Mouse (Mus musculus) intestine, postnatal 0 days (tissue): ENCODE results near the gene Rptor. TPM values are rescaled to one million over a fixed set of nuclear protein-coding genes. Genes with fewer than 3 reads are reported as not detected.

Experiments used
- ATAC-seq: fragments of 200-750 bp; cut with Nextera tagmentation; 2 replicates; pipeline ENCODE4 v1.8.0; 2017; ENCODE audit warnings: mild to moderate bottlenecking, moderate TSS enrichment, moderate library complexity
- H3K27ac ChIP-seq: fragments of 300-500 bp; sonication (generic); 2 replicates; pipeline ENCODE4 v1.5.1; 2014; ENCODE audit warnings: mild to moderate bottlenecking, low read depth, low read length, moderate library complexity
- H3K27me3 ChIP-seq: fragments of 300-500 bp; sonication (generic); replicated peaks from 2 replicates; pipeline ENCODE4 v1.6.1; 2014; ENCODE audit warnings: low read length, mixed read lengths; ENCODE audit not compliant: control insufficient read depth, insufficient read depth
- H3K36me3 ChIP-seq: fragments of 300-500 bp; sonication (generic); 2 replicates; pipeline ENCODE4 v1.6.1; 2014; ENCODE audit warnings: mild to moderate bottlenecking, moderate library complexity; ENCODE audit not compliant: control insufficient read depth, insufficient read depth
- H3K4me1 ChIP-seq: fragments of 300-500 bp; sonication (generic); replicated peaks from 2 replicates; pipeline ENCODE4 v1.6.1; 2014; ENCODE audit warnings: antibody characterized with exemption, low read length, mixed read lengths; ENCODE audit not compliant: control insufficient read depth, insufficient read depth
- H3K4me2 ChIP-seq: fragments of 300-500 bp; sonication (generic); replicated peaks from 2 replicates; pipeline ENCODE4 v1.6.1; 2014; ENCODE audit warnings: low read depth, mild to moderate bottlenecking, moderate library complexity
- H3K4me3 ChIP-seq: fragments of 300-500 bp; sonication (generic); 2 replicates; pipeline ENCODE4 v1.5.1; 2014; ENCODE audit warnings: low read depth, low read length
- H3K9ac ChIP-seq: fragments of 300-500 bp; sonication (generic); 2 replicates; pipeline ENCODE4 v1.6.1; 2014; ENCODE audit warnings: mild to moderate bottlenecking, low read depth, low read length
- H3K9me3 ChIP-seq: fragments of 300-500 bp; sonication (generic); 2 replicates; pipeline ENCODE4 v1.6.1; 2016; ENCODE audit warnings: mixed run types; ENCODE audit not compliant: control insufficient read depth
- CTCF ChIP-seq: sonication (generic); IDR thresholded peaks from 2 replicates; pipeline ENCODE4 v1.5.1; 2016; ENCODE audit warnings: low read depth, mild to moderate bottlenecking, control low read depth, antibody characterized with exemption, moderate library complexity
- WGBS: fragments of 180-500 bp; shearing (Covaris S2); extraction: QIAGEN DNeasy Blood & Tissue Kit; methylation state at CpG from one replicate; pipeline ENCODE4 v1.1.7; 2014; 5-methylcytosine and 5-hydroxymethylcytosine counted together
- polyA plus RNA-seq: library from polyadenylated mRNA; unstranded; fragments of >200 nt; fragmentation: Nextera tagmentation; extraction: Ambion mirVana; gene quantifications from 2 replicates; pipeline ENCODE4 v1.2.1, GENCODE M21; 2015

Rptor gene
- polyA plus RNA-seq, 1 experiment from 2014 or later, result 5.1 TPM

DNA sequence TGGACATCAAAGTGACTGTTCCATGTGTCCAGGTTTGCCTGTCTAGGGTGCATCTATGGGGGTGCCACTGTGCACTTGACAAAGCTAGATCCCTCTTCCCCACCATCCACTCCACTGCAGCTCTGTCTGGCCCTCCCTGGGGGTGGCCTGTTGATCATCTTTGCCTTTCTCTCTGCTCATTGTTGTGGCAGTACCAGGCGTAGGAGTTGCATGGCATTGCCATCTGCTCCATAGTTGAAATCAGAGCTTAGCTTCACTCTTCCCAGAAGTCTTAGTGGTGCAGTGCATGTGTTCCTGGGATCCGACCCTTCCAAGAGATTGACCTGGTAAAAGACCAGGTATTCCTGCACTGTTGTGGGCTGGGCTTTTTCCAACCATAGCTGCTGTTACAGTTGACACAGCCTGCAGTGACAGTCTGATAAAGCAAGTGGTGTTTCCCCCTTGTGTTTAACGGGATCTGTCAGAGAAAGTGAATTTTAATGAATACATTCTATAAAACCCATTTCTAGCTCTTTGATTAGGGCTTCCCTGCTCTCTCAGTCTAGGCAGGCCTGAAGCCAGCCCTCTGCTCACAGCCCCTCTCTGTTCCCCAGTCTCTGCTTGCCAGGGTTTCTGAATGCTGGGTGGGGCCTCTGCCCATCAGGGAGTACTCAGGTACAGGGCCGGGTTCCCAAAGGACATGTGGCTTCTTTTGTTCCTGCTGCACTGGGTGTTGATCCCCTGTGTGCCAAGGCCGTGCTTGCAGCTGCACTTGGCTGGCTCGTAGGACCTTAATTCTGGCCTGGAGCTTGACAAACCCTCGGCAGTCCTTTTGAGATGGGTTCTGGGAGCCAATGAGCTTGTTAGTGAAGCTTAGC, 136.5 kb downstream of the Rptor start:
- no peak for ATAC-seq
- Histone ChIP-seq H3K4me1 (no peaks in the 10 kb centered on the region), H3K4me2 (no peak overlapping the region), H3K36me3 (peaks cover 4% of the 10 kb centered on the region; the same call in 1 of the 2 replicates), H3K9me3 (no peaks in the 10 kb centered on the region), H3K27me3 (no peaks in the 10 kb centered on the region), H3K9ac (no peak overlapping the region), H3K4me3 (no peak overlapping the region), H3K27ac (no peak overlapping the region)
- no peak for TF ChIP-seq CTCF
- WGBS, result 79% methylated on average over 7 of the region's 7 CpGs

DNA sequence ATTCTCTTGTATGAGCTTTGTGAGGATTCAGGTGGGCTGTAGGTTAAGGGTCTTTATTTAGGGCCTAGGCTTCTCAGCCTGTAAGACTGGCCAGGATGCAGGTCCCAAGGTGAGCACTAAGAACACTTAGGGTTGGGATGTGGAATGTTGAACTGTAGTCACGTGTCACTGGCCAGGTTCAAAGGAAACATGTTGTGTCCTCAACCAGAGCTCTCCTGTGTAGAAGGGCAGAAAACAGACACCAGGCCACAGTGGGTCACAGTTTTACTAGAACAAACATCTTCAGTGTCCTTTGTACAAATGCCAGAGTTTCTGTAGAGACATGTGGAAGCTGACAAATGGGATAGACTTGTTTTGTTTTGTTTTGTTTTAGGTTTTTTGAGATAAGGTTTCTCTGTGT, 138.7 kb downstream of the Rptor start:
- H3K27me3 ChIP-seq, result no peaks in the 10 kb centered on the region
- 70% methylated on average over 1 of the region's 1 CpGs for WGBS
- H3K4me3 ChIP-seq, result no peak overlapping the region
- H3K27ac ChIP-seq, result no peak overlapping the region
- no peak overlapping the region for H3K4me2 ChIP-seq
- no peaks in the 10 kb centered on the region for H3K9me3 ChIP-seq
- no peak overlapping the region for H3K9ac ChIP-seq
- H3K4me1 ChIP-seq, result no peaks in the 10 kb centered on the region
- no peak for ATAC-seq
- TF ChIP-seq CTCF, result no peak
- H3K36me3 ChIP-seq, result peaks cover 4% of the 10 kb centered on the region; the same call in 1 of the 2 replicates

DNA sequence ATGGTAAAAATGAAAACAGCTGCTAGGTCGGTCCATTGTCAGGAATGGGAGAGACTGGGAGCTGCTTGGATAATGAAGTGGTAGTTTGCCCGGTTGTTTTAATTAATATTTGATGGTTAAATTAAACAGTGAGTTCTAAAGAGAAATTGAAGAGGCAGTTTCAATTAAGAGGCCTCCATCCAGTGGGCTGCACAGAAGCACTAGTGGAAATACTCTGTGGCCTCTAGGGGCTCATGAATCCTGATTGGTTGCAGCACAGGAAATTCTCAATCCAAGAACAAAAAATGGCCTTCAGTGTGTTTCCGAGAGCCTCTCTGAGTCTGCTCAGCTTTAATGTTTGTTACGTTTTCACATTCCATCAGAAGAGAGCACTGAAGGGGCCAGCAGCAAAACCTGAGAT, 141.7 kb downstream of the Rptor start:
- WGBS, result 73% methylated on average over 4 of the region's 4 CpGs

DNA sequence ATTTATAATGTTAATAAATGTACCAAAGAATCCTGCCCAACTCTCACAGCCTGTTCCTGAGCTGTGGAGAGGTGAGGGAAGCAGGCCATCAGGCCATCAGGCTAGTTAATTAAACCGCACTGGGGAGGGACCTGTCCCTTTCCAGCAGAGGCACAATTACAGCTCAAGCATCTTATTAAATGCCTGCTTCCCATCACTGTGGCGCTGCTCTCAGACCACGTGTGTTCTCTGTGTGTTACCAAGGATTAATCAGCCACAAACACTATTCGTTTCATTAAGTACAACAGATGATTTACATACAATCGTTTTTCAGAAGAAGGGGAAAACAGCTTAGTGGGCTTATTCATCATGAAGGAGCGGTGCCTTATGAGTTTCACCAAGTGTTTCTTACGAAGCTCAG, 142.6 kb downstream of the Rptor start:
- ATAC-seq, result no peak
- no peak for TF ChIP-seq CTCF
- no peaks in the 10 kb centered on the region for H3K4me1 ChIP-seq
- H3K9ac ChIP-seq, result no peak overlapping the region
- H3K4me3 ChIP-seq, result no peak overlapping the region
- H3K9me3 ChIP-seq, result no peaks in the 10 kb centered on the region
- H3K36me3 ChIP-seq, result no peaks in the 10 kb centered on the region; the same call in 1 of the 2 replicates
- no peaks in the 10 kb centered on the region for H3K27me3 ChIP-seq
- no peak overlapping the region for H3K4me2 ChIP-seq
- 81% methylated on average over 7 of the region's 7 CpGs for WGBS
- no peak overlapping the region for H3K27ac ChIP-seq

More for the DNA sequence above, 141.7 kb downstream of the Rptor start:
- H3K36me3 ChIP-seq, result no peaks in the 10 kb centered on the region; the same call in 1 of the 2 replicates
- no peaks in the 10 kb centered on the region for H3K27me3 ChIP-seq
- no peak overlapping the region for H3K27ac ChIP-seq
- 0 out of 2 replicates have a peak, but pooled peaks have one; percentile 7 for TF ChIP-seq CTCF
- H3K4me2 ChIP-seq, result no peak overlapping the region
- H3K9ac ChIP-seq, result no peak overlapping the region
- H3K4me1 ChIP-seq, result no peaks in the 10 kb centered on the region
- no peaks in the 10 kb centered on the region for H3K9me3 ChIP-seq
- ATAC-seq, result no peak
- H3K4me3 ChIP-seq, result no peak overlapping the region

DNA sequence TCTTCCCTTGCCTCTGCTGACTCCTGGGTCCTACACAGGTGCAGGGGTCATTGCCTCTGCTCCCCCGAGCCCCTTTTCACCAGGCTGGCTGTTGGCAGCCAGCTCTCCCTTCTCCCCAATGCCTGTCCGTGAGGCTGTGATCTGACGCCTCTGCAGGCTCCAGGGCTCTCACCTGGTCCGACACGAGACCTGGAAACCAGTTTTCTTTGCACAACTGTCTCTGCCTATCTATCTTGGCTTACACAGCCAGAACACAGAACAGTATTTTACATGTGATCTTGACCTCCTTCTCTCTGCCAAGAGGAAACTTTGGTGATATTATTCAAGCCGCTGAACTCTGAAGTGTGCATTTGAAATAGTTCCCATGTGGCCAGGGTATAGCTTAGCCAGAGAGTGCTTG, 151.8 kb downstream of the Rptor start:
- Histone ChIP-seq H3K4me2 (no peak overlapping the region), H3K27ac (no peak overlapping the region), H3K4me1 (no peaks in the 10 kb centered on the region), H3K4me3 (no peak overlapping the region), H3K27me3 (no peaks in the 10 kb centered on the region), H3K9me3 (no peaks in the 10 kb centered on the region), H3K36me3 (peaks cover 3% of the 10 kb centered on the region; the same call in 1 of the 2 replicates), H3K9ac (no peak overlapping the region)
- TF ChIP-seq CTCF, result no peak
- WGBS, result 70% methylated on average over 6 of the region's 6 CpGs
- ATAC-seq, result no peak

DNA sequence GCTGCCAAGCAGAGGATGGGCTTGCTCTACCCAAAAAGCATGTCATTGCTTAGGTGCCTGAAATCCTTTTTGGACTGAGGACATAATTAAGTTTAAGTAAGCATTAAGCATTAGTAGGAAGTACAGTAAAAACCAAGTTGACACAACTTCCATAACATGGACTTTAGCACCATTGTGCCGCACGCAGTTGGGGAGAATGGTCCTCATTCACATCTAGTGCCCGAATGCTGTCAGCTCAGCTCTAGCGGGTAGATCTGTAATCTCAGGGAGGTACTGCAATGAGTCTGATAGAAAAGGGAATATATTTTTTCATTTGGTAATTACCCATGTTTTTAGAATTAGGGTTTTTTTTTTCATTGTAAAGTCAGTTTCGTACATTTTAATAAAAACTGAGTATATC, 155.5 kb downstream of the Rptor start:
- no peak overlapping the region for H3K4me3 ChIP-seq
- H3K36me3 ChIP-seq, result peaks cover 3% of the 10 kb centered on the region; the same call in 1 of the 2 replicates
- H3K27ac ChIP-seq, result no peak overlapping the region
- H3K4me1 ChIP-seq, result no peaks in the 10 kb centered on the region
- no peak overlapping the region for H3K4me2 ChIP-seq
- ATAC-seq, result peak; percentile 39; the same call in 1 of the 2 replicates
- no peaks in the 10 kb centered on the region for H3K9me3 ChIP-seq
- no peaks in the 10 kb centered on the region for H3K27me3 ChIP-seq
- 53% methylated on average over 5 of the region's 5 CpGs for WGBS
- TF ChIP-seq CTCF, result no peak
- H3K9ac ChIP-seq, result no peak overlapping the region
